Mouse (Mus musculus) hindbrain, embryonic 14.5 days (tissue): ENCODE measurements around the gene Pagr1b. TPM values are rescaled to one million over a fixed set of nuclear protein-coding genes. Genes with fewer than 3 reads are reported as not detected.

Experiments used
- ATAC-seq: fragments of 200-750 bp; cut with Nextera tagmentation; 2 replicates; pipeline ENCODE4 v1.8.0; 2017; ENCODE audit warnings: moderate number of reproducible peaks, mild to moderate bottlenecking, moderate TSS enrichment, moderate library complexity; ENCODE audit not compliant: low FRiP score
- DNase-seq: peaks from one replicate; pipeline ENCODE4 v3.0.0-alpha.2; 2015; ENCODE audit warnings: low spot score
- H3K27ac ChIP-seq: fragments of 300-500 bp; sonication (generic); 2 replicates; pipeline ENCODE4 v1.5.1; 2014; ENCODE audit warnings: mild to moderate bottlenecking, moderate library complexity
- H3K27me3 ChIP-seq: fragments of 300-500 bp; sonication (generic); 2 replicates; pipeline ENCODE4 v1.6.1; 2014; ENCODE audit warnings: mild to moderate bottlenecking, low read length, mixed read lengths; ENCODE audit not compliant: control insufficient read depth, insufficient read depth
- H3K36me3 ChIP-seq: fragments of 300-500 bp; sonication (generic); replicated peaks from 2 replicates; pipeline ENCODE4 v1.6.1; 2014; ENCODE audit not compliant: control insufficient read depth, insufficient read depth
- H3K4me1 ChIP-seq: fragments of 300-500 bp; sonication (generic); replicated peaks from 2 replicates; pipeline ENCODE4 v1.6.1; 2014; ENCODE audit warnings: antibody characterized with exemption, low read length, mixed read lengths; ENCODE audit not compliant: control insufficient read depth, insufficient read depth
- H3K4me2 ChIP-seq: fragments of 300-500 bp; sonication (generic); replicated peaks from 2 replicates; pipeline ENCODE4 v1.6.1; 2014; ENCODE audit warnings: mild to moderate bottlenecking, moderate library complexity
- H3K4me3 ChIP-seq: fragments of 300-500 bp; sonication (generic); replicated peaks from 2 replicates; pipeline ENCODE4 v1.5.1; 2014; ENCODE audit warnings: mild to moderate bottlenecking, low read length
- H3K9ac ChIP-seq: fragments of 300-500 bp; sonication (generic); 2 replicates; pipeline ENCODE4 v1.6.1; 2014
- H3K9me3 ChIP-seq: fragments of 300-500 bp; sonication (generic); 2 replicates; pipeline ENCODE4 v1.6.1; 2016; ENCODE audit warnings: low read length; ENCODE audit not compliant: control insufficient read depth
- WGBS: fragments of 180-500 bp; shearing (Covaris S2); extraction: QIAGEN DNeasy Blood & Tissue Kit; methylation state at CpG from one replicate; pipeline ENCODE4 v1.1.7; 2014; 5-methylcytosine and 5-hydroxymethylcytosine counted together
- polyA plus RNA-seq: library from polyadenylated mRNA; unstranded; fragments of >200 nt; fragmentation: Nextera tagmentation; extraction: Ambion mirVana; gene quantifications from 2 replicates; pipeline ENCODE4 v1.2.1, GENCODE M21; 2014

Gene Pagr1b
- polyA plus RNA-seq, 1 experiment from 2014 or later: 0.70 TPM

DNA sequence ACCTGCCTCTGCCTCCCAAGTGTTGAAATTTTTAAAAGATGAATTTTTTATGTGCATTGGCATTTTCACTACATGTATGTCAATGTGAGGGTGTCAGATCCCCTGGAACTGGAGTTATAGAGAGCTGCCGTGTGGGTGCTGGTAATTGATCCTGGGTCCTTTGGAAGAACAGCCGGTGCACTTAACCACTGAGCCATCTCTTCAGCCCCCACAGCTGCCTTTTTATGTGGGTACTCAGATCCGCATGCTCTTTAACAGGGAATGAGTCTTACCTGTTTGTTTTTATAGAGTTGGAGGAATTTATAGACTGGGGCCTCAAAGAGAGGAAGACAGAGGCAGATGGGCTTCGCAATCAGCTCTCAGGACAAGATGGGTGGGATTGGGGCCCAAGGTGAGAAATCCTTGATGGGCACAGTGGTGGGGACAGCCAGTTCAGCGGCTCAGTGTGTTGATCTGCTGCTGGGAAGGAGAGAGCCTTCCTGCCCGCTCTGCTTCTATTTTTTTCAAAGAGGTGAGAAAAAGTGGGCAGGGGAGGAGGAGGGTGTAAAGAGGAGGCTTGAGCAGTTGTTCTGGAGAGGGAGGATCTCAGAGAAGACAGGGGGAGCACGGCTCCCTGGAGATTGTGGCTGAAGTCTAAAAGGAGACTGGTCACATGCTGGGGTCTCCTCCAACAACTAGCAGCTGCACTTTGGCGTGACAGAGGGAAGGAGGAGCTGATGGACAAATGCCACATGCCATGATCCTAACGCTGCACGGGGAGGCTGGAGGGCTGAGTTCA, 31.4 kb downstream of the Pagr1b start:
- peaks cover 19% of the 10 kb centered on the region for H3K36me3 ChIP-seq
- no peak overlapping the region for H3K4me3 ChIP-seq
- DNase-seq (no peak), ATAC-seq (no peak)
- H3K4me1 ChIP-seq: no peaks in the 10 kb centered on the region
- no peak overlapping the region for H3K27ac ChIP-seq
- no peak overlapping the region for H3K4me2 ChIP-seq
- H3K27me3 ChIP-seq: no peaks in the 10 kb centered on the region
- H3K9me3 ChIP-seq: no peaks in the 10 kb centered on the region
- WGBS: 66% methylated on average over 10 of the region's 10 CpGs
- H3K9ac ChIP-seq: no peak overlapping the region

DNA sequence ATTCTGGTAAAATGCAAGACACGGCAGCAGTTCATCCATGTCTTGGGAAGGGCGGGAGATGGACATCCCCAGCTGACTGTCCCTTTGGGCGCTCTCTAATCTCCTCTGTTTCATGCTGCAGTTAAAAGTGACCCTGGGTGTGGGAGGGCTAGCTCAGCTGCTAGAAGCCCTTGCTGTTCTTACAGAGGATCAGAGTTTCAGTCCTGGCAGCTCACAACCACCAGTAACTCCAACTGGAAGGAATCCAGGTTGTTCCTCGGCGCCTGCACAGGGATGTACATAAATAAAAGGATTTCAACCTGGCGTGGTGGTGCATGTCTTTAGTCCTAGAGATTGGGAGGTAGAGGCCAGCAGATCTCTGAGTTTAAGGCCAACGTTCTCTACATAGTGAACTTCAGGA, 33.2 kb downstream of the Pagr1b start:
- DNase-seq: no peak
- 87% methylated on average over 7 of the region's 7 CpGs for WGBS

DNA sequence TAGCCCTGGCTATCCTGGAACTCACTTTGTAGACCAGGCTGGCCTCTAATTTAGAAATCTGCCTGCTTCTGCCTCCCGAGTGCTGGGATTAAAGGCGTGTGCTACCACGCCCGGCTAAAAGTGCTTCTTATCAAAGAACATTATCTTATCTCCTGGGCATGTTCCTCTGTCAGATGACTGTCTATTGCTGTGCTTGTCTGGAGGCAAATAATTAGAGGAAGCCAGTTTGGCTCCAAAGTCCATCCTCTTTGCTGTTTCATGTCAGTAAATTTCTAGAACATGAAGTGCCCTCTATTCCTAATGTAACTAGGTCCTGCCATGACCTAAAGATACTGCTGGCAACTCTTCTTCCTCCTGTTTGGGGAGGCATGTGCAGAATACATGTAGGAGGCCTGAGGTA, 34.2 kb downstream of the Pagr1b start:
- Histone ChIP-seq H3K27ac (no peak overlapping the region), H3K4me1 (peaks cover 5% of the 10 kb centered on the region; the same call in 1 of the 2 replicates), H3K4me2 (no peak overlapping the region), H3K9ac (no peak overlapping the region), H3K27me3 (no peaks in the 10 kb centered on the region), H3K36me3 (peaks cover 39% of the 10 kb centered on the region), H3K9me3 (no peaks in the 10 kb centered on the region), H3K4me3 (no peak overlapping the region)
- no peak for ATAC-seq
- 99% methylated on average over 4 of the region's 4 CpGs for WGBS
- no peak for DNase-seq

More for the DNA sequence above, 33.2 kb downstream of the Pagr1b start:
- Histone ChIP-seq H3K27ac (no peak overlapping the region), H3K4me3 (no peak overlapping the region), H3K9me3 (no peaks in the 10 kb centered on the region), H3K4me1 (no peaks in the 10 kb centered on the region), H3K9ac (no peak overlapping the region), H3K27me3 (no peaks in the 10 kb centered on the region), H3K4me2 (no peak overlapping the region), H3K36me3 (peaks cover 37% of the 10 kb centered on the region)
- no peak for ATAC-seq

DNA sequence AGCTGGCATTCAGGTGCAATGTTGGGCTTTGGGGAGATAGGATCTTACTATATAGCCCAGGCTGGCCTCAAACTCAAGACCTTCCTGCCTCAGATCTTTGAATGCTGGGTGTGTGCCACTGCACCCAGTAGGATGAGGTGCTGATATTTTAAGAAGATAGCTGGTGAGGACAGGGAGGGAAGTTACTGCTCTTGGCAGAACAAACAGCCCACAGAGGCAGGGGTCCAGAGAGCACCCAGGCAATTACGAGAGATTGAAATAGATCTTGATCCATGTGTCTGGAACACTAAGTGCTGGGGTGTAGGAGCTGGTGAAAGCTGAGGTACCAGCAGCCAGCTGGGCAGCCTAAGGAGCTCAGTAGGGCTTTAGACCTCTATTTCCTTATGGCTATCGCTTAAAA, 34.7 kb downstream of the Pagr1b start:
- no peak for ATAC-seq
- Histone ChIP-seq H3K9me3 (no peaks in the 10 kb centered on the region), H3K4me1 (peaks cover 8% of the 10 kb centered on the region; the same call in 1 of the 2 replicates), H3K27me3 (no peaks in the 10 kb centered on the region), H3K27ac (no peak overlapping the region), H3K4me2 (no peak overlapping the region), H3K36me3 (peaks cover 39% of the 10 kb centered on the region), H3K9ac (no peak overlapping the region), H3K4me3 (no peak overlapping the region)
- 90% methylated on average over 2 of the region's 2 CpGs for WGBS
- DNase-seq: no peak

DNA sequence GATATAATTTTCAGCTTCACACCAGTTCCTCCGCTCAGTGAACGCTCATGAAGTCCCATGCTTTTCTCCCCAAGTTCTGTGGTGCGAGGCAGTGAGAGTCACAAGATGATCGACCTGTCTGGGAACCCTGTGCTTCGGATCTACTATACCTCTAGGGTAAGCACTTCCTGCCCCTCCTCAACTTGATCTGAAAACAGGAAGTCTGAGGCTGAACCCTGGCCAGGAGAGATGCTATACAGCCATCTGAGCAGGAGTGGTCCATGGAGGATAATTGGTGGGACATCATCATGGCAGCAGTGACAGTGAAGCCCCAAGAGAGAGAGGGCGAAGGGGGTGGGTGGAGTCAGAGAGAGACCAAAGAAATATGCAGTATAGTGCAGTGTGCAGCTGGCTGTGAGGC, 37.4 kb downstream of the Pagr1b start:
- WGBS: 93% methylated on average over 6 of the region's 6 CpGs
- Histone ChIP-seq H3K4me1 (peaks cover 8% of the 10 kb centered on the region), H3K4me3 (no peak overlapping the region), H3K27ac (no peak overlapping the region), H3K27me3 (no peaks in the 10 kb centered on the region), H3K9me3 (no peaks in the 10 kb centered on the region), H3K9ac (no peak overlapping the region), H3K4me2 (no peak overlapping the region), H3K36me3 (peaks cover 39% of the 10 kb centered on the region)
- ATAC-seq (no peak), DNase-seq (no peak)

DNA sequence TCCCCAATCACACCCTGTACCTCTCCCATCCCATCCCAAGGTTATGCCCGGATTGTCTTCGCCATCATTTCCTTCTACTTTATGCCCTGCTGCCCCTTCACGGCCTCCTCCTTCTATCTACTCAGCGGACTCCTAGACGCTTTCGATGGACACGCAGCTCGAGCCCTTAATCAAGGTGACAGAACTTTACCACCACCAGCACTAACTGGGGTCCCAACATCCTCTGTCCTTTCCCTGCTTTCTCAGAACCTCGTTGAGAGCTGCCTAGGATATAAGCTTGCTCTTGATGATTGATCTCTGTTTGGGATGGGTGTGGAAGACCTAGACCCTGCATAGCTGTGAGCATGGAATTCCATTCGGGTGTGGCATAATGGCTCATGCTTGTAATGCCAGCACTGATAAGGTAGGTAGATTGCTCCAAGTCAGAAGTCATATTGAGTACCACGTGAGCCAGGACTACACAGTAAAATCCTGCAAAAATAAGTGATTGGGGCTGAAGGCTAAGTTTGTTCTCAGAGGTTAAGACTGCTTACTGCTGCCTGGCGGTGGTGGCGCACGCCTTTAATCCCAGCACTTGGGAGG, 39.3 kb downstream of the Pagr1b start:
- H3K4me3 ChIP-seq: peak overlapping the region; percentile 86
- ATAC-seq (peak; percentile 1; the same call in 1 of the 2 replicates), DNase-seq (no peak)
- H3K36me3 ChIP-seq: peaks cover 42% of the 10 kb centered on the region
- H3K4me1 ChIP-seq: peaks cover 8% of the 10 kb centered on the region
- H3K27me3 ChIP-seq: no peaks in the 10 kb centered on the region
- peak overlapping the region; percentile 97 for H3K9ac ChIP-seq
- H3K27ac ChIP-seq: peak overlapping the region; percentile 96
- no peaks in the 10 kb centered on the region for H3K9me3 ChIP-seq
- H3K4me2 ChIP-seq: peak overlapping the region; percentile 85
- WGBS: 30% methylated on average over 14 of the region's 14 CpGs

DNA sequence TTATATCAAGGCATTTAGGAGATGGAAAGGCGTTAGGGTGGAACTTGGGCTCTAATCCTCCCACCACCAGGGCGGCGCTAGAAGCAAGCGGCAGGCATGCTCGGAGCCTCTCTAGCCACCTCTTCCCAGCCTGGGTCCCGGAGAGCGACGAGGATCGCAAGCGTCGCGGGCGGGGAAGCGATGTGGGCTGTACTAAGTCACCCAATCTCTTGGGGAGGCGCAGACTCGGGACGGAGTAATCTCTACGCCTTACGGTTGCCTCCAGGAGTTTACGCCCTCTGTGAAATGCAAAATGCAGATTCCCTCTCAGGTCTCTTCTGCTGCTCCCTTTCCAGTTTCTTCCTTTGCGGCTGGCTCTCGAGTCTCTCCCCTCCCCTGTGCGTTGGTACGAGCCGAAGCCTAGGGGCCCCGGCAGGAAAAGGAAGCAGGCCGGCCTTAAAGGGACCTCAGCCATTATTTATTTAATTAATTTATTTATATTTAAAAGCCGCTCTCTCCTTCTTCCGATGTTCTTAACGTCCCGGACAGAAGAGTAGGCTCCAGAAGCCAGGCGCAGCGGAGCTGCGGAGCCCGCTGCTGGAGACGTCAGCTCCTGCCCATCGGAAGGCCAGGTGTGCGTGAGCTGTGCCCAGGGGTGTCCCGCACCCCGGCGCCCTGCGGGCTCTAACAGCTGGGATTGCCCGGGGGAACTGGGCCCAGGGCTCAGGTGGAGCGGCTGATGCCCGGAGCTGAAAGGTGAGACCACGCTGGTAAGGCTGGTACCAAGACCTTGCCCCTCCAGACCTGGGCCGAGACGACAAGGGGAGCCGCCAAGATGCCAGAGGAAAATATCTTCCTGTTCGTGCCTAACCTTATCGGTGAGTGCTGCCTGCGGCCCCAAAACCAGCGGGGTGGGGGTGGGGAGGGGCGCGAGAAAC, 40.1 kb downstream of the Pagr1b start, which contains the start of gene Cdiptos:
TSS of gene Cdiptos (minus strand) at position 149 of the 917 bp plus-strand sequence.
- DNase-seq (peak; percentile 97), ATAC-seq (peak; percentile 96)
- H3K4me2 ChIP-seq: peak within 1 kb of the TSS; percentile 85
- peak within 1 kb of the TSS; percentile 97 for H3K9ac ChIP-seq
- peaks cover 44% of the 10 kb centered on the region for H3K36me3 ChIP-seq
- no peaks in the 10 kb centered on the region for H3K9me3 ChIP-seq
- WGBS: under 1% methylated on average over 55 of the region's 55 CpGs
- H3K4me3 ChIP-seq: peak within 1 kb of the TSS; percentile 86
- H3K27me3 ChIP-seq: no peaks in the 10 kb centered on the region
- peak within 1 kb of the TSS; percentile 96 for H3K27ac ChIP-seq
- peaks cover 8% of the 10 kb centered on the region for H3K4me1 ChIP-seq

DNA sequence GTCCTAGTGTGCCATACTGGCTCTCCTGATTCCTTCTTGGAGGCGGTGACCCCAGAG, 40.6 kb downstream of the Pagr1b start, which contains the start of gene Cdipt:
TSS of gene Cdipt (plus strand) at position 22 of the 57 bp plus-strand sequence.
- Histone ChIP-seq H3K27me3 (no peaks in the 10 kb centered on the region), H3K27ac (peak within 1 kb of the TSS; percentile 96), H3K4me3 (peak within 1 kb of the TSS; percentile 86), H3K36me3 (peaks cover 44% of the 10 kb centered on the region), H3K4me2 (peak within 1 kb of the TSS; percentile 85), H3K4me1 (peaks cover 8% of the 10 kb centered on the region), H3K9ac (peak within 1 kb of the TSS; percentile 97), H3K9me3 (no peaks in the 10 kb centered on the region)
- no peak for DNase-seq
- WGBS: 13% methylated on average over 1 of the region's 1 CpGs
- ATAC-seq: no peak

DNA sequence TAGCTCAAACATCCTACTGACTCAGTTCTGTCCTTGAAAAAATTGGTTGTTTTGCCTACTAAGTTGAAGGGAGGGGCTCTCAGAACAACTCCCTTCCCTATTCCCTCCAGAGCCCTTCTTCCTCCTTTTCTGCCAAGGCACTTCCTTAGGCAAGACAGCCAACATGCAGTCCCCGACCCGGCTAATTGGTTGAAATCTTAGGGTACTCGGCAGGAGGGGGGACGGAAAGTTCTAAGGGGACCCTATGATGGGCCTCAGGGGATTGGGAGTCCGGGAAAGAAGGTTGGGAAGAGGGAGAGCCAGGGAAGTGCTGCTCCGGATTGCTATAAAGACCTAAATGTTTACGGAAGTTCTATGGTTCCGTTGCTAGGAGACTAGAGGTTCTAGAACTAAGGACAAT, 40.8 kb downstream of the Pagr1b start:
- DNase-seq (no peak), ATAC-seq (peak; percentile 18; the same call in 1 of the 2 replicates)
- H3K4me2 ChIP-seq: peak overlapping the region; percentile 85
- H3K27me3 ChIP-seq: no peaks in the 10 kb centered on the region
- 9% methylated on average over 8 of the region's 8 CpGs for WGBS
- H3K4me3 ChIP-seq: peak overlapping the region; percentile 86
- peak overlapping the region; percentile 96 for H3K27ac ChIP-seq
- peaks cover 44% of the 10 kb centered on the region for H3K36me3 ChIP-seq
- H3K4me1 ChIP-seq: peaks cover 8% of the 10 kb centered on the region
- no peaks in the 10 kb centered on the region for H3K9me3 ChIP-seq
- 0 out of 2 replicates have a peak overlapping the region, but pooled peaks have one; percentile 97 for H3K9ac ChIP-seq
